Mouse (Mus musculus): Measurements from ENCODE around the gene Zbtb9. TPM values are rescaled to one million over a fixed set of nuclear protein-coding genes. Genes with fewer than 3 reads are reported as not detected.

Gene Zbtb9
- polyA plus RNA-seq, 1 experiment from 2014 or later = 5.0 TPM

GRCm38 (mm10) chr17:27042840-27043239 is 69.9 kb downstream of the Zbtb9 start:
- Histone ChIP-seq H3K9me3 (replicated peaks) (no peaks in the 10 kb centered on the region), H3K27me3 (no peaks in the 10 kb centered on the region; the same call in 1 of the 2 replicates), H3K27ac (replicated peaks) (no peak overlapping the region), H3K4me2 (no peak overlapping the region), H3K4me1 (replicated peaks) (0 out of 2 replicates have a peak, but pooled peaks cover 4% of the 10 kb centered on the region), H3K4me3 (replicated peaks) (no peak overlapping the region), H3K9ac (no peak overlapping the region), H3K36me3 (replicated peaks) (no peaks in the 10 kb centered on the region)
- ATAC-seq (ENCODE audit: insufficient read depth) = no peak
- 37% methylated on average over 6 of the region's 6 CpGs for WGBS (ENCODE audit: insufficient replicate concordance)

- H3K4me3 ChIP-seq (replicated peaks) = no peak overlapping the region
- no peaks in the 10 kb centered on the region for H3K9me3 ChIP-seq (replicated peaks)
- no peaks in the 10 kb centered on the region; the same call in 1 of the 2 replicates for H3K27me3 ChIP-seq
- no peaks in the 10 kb centered on the region for H3K36me3 ChIP-seq (replicated peaks)
- no peak for ATAC-seq (ENCODE audit: insufficient read depth)
- 0 out of 2 replicates have a peak, but pooled peaks cover 4% of the 10 kb centered on the region for H3K4me1 ChIP-seq (replicated peaks)
- H3K4me2 ChIP-seq = no peak overlapping the region
- no peak overlapping the region for H3K9ac ChIP-seq
- H3K27ac ChIP-seq (replicated peaks) = no peak overlapping the region
- 71% methylated on average over 6 of the region's 6 CpGs for WGBS (ENCODE audit: insufficient replicate concordance)
Observed at GRCm38 (mm10) chr17:27045164-27045563, 72.2 kb downstream of the Zbtb9 start.

GRCm38 (mm10) chr17:27047762-27048444 is 74.9 kb downstream of the Zbtb9 start:
- no peaks in the 10 kb centered on the region for H3K36me3 ChIP-seq (replicated peaks)
- no peak overlapping the region for H3K27ac ChIP-seq (replicated peaks)
- 61% methylated on average over 14 of the region's 14 CpGs for WGBS (ENCODE audit: insufficient replicate concordance)
- H3K4me3 ChIP-seq (replicated peaks) = no peak overlapping the region
- H3K9ac ChIP-seq = no peak overlapping the region
- H3K4me2 ChIP-seq = no peak overlapping the region
- H3K9me3 ChIP-seq (replicated peaks) = no peaks in the 10 kb centered on the region
- peaks cover 15% of the 10 kb centered on the region for H3K4me1 ChIP-seq (replicated peaks)
- no peak for ATAC-seq (ENCODE audit: insufficient read depth)
- H3K27me3 ChIP-seq = no peaks in the 10 kb centered on the region

- Histone ChIP-seq H3K9me3 (replicated peaks) (no peaks in the 10 kb centered on the region), H3K4me3 (replicated peaks) (no peak overlapping the region), H3K27me3 (no peaks in the 10 kb centered on the region), H3K36me3 (replicated peaks) (no peaks in the 10 kb centered on the region), H3K4me2 (no peak overlapping the region), H3K27ac (replicated peaks) (no peak overlapping the region), H3K9ac (no peak overlapping the region), H3K4me1 (replicated peaks) (peaks cover 12% of the 10 kb centered on the region)
- 68% methylated on average over 14 of the region's 14 CpGs for WGBS (ENCODE audit: insufficient replicate concordance)
- no peak for ATAC-seq (ENCODE audit: insufficient read depth)
Observed at GRCm38 (mm10) chr17:27048445-27049239, 75.7 kb downstream of the Zbtb9 start.

- no peak for ATAC-seq (ENCODE audit: insufficient read depth)
- H3K27ac ChIP-seq (replicated peaks) = no peak overlapping the region
- no peak overlapping the region for H3K9ac ChIP-seq
- peaks cover 13% of the 10 kb centered on the region for H3K4me1 ChIP-seq (replicated peaks)
- no peak overlapping the region for H3K4me3 ChIP-seq (replicated peaks)
- 55% methylated on average over 5 of the region's 5 CpGs for WGBS (ENCODE audit: insufficient replicate concordance)
- H3K4me2 ChIP-seq = no peak overlapping the region
- no peaks in the 10 kb centered on the region for H3K36me3 ChIP-seq (replicated peaks)
- H3K9me3 ChIP-seq (replicated peaks) = no peaks in the 10 kb centered on the region
- no peaks in the 10 kb centered on the region for H3K27me3 ChIP-seq
Observed at GRCm38 (mm10) chr17:27050853-27051252, 77.9 kb downstream of the Zbtb9 start.

GRCm38 (mm10) chr17:27051514-27051913 is 78.5 kb downstream of the Zbtb9 start:
- Histone ChIP-seq H3K9ac (no peak overlapping the region), H3K9me3 (replicated peaks) (no peaks in the 10 kb centered on the region), H3K4me1 (replicated peaks) (peaks cover 18% of the 10 kb centered on the region), H3K27ac (replicated peaks) (no peak overlapping the region), H3K4me2 (peak overlapping the region; percentile 48), H3K36me3 (replicated peaks) (no peaks in the 10 kb centered on the region), H3K27me3 (peaks cover 6% of the 10 kb centered on the region), H3K4me3 (replicated peaks) (peak overlapping the region; percentile 22; the same call in 1 of the 2 replicates)
- WGBS (ENCODE audit: insufficient replicate concordance) = 25% methylated on average over 11 of the region's 11 CpGs
- 0 out of 2 replicates have a peak, but pooled peaks have one; percentile 43 for ATAC-seq (ENCODE audit: insufficient read depth)

- H3K27me3 ChIP-seq = peaks cover 36% of the 10 kb centered on the region
- no peaks in the 10 kb centered on the region for H3K36me3 ChIP-seq (replicated peaks)
- peaks cover 29% of the 10 kb centered on the region for H3K4me1 ChIP-seq (replicated peaks)
- peak overlapping the region; percentile 71 for H3K27ac ChIP-seq (replicated peaks)
- H3K9ac ChIP-seq = no peak overlapping the region
- peak overlapping the region; percentile 60 for H3K4me3 ChIP-seq (replicated peaks)
- ATAC-seq (ENCODE audit: insufficient read depth) = peak; percentile 31; the same call in 1 of the 2 replicates
- WGBS (ENCODE audit: insufficient replicate concordance) = under 1% methylated on average over 13 of the region's 13 CpGs
- peak overlapping the region; percentile 84 for H3K4me2 ChIP-seq
- no peaks in the 10 kb centered on the region for H3K9me3 ChIP-seq (replicated peaks)
Observed at GRCm38 (mm10) chr17:27056170-27056569, 83.2 kb downstream of the Zbtb9 start.

GRCm38 (mm10) chr17:27056812-27057516 is 84.0 kb downstream of the Zbtb9 start, which contains the start of gene Itpr3:
Gene Itpr3, plus strand, starts transcription at chr17:27057304.
- H3K4me1 ChIP-seq (replicated peaks) = peaks cover 21% of the 10 kb centered on the region
- H3K36me3 ChIP-seq (replicated peaks) = no peaks in the 10 kb centered on the region
- H3K27ac ChIP-seq (replicated peaks) = peak within 1 kb of the TSS; percentile 71
- H3K4me2 ChIP-seq = peak within 1 kb of the TSS; percentile 84
- peaks cover 36% of the 10 kb centered on the region for H3K27me3 ChIP-seq
- H3K9ac ChIP-seq = peak within 1 kb of the TSS; percentile 40; the same call in 1 of the 2 replicates
- WGBS (ENCODE audit: insufficient replicate concordance) = under 1% methylated on average over 66 of the region's 66 CpGs
- peak; percentile 70 for ATAC-seq (ENCODE audit: insufficient read depth)
- peak within 1 kb of the TSS; percentile 60 for H3K4me3 ChIP-seq (replicated peaks)
- H3K9me3 ChIP-seq (replicated peaks) = no peaks in the 10 kb centered on the region

GRCm38 (mm10) chr17:27057517-27058055 is 84.6 kb downstream of the Zbtb9 start:
- Histone ChIP-seq H3K4me3 (replicated peaks) (peak overlapping the region; percentile 60), H3K27ac (replicated peaks) (no peak overlapping the region), H3K27me3 (peaks cover 36% of the 10 kb centered on the region), H3K4me2 (peak overlapping the region; percentile 84), H3K36me3 (replicated peaks) (no peaks in the 10 kb centered on the region), H3K4me1 (replicated peaks) (peaks cover 18% of the 10 kb centered on the region), H3K9ac (peak overlapping the region; percentile 40; the same call in 1 of the 2 replicates), H3K9me3 (replicated peaks) (no peaks in the 10 kb centered on the region)
- WGBS (ENCODE audit: insufficient replicate concordance) = 1% methylated on average over 24 of the region's 24 CpGs
- peak; percentile 49; the same call in 1 of the 2 replicates for ATAC-seq (ENCODE audit: insufficient read depth)

Measured in liver, embryonic 15.5 days (tissue).